Mouse (Mus musculus) cerebellum, adult 8-10 months (tissue): ENCODE measurements around the gene 4930516K23Rik.

ENCODE experiments used
- DNase-seq: peaks from one replicate; pipeline ENCODE4 v3.0.0; 2022

Gene 4930516K23Rik

DNA sequence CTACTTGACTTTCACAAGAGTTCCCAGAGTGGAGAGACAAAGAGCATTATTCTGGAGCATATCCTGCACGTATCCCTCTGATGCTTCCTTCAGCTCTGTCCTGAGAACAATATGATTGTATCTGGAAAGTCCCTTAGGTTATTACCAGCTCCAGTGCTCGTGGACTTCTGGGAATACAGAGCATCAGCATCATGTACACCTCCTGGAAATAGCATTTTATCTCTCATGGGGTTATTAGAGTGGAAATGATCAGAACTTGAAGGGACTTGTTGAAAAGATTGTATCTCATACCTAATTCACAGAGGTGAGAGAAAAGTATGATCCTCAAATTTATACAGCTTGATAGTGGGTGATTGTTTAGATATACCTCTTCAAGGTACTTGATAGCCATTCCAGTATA lies at the start of gene 4930516K23Rik:
TSS of gene 4930516K23Rik (minus strand) at position 101 of the 400 bp plus-strand sequence.
- DNase-seq, result no peak

DNA sequence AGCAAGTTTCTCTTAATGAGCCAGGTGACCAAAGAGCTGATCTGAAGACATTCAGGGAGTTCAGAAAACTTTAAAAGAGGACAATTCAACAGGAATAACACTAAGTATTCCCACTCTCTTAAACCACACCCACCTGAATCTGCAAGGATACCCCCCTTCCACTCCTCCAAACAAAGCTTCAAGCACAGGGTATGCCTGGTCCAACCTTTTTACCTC lies 43.4 kb upstream of the 4930516K23Rik start, which contains the start of gene Olfr646:
TSS of gene Olfr646 (plus strand) at position 117 of the 216 bp plus-strand sequence.
- no peak for DNase-seq

DNA sequence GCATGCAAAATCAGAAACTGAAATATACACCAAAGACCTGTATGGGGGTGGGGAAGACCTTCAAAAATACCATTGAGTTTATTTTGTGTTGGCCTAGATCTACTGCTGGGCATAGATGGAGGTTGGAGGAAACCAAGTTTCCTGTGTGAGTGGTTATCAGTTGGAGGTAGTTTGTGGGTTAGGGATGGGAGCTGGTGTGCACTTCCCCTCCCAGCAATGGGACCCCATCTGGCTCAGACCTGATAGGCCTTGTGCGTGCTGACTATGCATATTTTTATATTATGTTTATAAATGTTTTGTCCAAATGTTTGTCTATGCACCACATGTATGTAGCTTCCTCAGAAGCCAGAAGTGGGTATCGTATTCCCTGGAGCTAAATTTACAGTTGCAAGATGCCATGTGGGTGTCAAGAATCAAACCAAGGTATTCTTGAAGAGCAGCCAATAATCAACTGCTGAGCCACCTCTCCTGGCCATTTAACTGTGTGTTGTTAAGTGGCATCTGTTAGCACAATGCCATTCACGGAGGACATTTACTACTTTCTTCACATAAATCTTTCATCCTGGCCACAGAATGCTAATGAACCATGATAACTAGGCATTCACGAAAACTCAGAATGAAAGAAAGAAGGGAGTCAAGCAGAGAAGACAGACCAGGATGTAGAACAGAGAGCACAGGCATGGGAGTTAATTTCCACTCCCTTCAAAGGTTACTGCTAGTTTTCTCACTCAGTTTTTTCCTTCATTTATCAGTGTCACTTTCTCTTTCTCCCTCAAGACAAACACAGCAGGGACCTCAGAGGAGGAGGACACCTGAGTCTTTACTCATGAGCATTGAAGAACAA lies 42.9 kb upstream of the 4930516K23Rik start:
- DNase-seq, result no peak

DNA sequence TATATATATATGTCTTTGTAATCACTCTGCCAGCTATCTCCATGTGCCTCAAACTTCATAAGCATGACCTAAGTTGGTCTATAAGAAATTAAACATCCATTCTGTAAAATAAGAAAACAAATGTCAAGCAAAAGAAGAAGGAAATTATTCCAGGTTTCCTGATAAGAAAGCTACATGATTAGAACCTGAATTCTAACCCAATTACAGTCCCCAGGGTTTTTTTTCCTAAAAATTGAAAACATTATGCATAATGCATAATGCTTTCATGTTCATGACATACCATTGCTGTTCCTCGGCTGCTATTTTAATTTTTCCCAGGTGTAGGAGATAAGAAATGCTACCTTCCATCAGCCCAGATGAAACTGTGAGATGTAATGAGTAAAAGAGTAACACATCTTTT lies 24.1 kb upstream of the 4930516K23Rik start, which contains the start of gene Olfr645:
TSS of gene Olfr645 (minus strand) at position 101 of the 400 bp plus-strand sequence.
- DNase-seq, result no peak

DNA sequence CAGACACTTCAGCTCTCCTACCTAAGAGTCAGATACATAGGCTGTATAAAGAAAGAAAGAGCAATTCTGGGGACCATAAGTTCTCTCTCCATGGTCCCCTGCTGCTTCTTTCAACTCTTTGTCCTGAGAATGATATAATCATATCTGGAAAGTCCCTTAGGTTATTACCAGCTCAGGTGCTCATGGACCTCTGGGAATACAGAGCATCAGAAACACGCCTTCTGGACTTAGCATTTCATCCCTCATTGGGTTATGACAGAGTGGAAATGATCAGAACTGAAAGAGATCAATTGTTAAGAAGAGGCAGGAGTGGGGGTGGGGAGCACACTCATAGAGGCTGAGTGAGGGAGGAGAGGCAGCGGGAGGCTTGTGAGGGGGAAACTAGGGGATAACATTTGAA lies 10.5 kb upstream of the 4930516K23Rik start, which contains the start of gene Olfr644:
TSS of gene Olfr644 (minus strand) at position 101 of the 400 bp plus-strand sequence.
- no peak for DNase-seq

DNA sequence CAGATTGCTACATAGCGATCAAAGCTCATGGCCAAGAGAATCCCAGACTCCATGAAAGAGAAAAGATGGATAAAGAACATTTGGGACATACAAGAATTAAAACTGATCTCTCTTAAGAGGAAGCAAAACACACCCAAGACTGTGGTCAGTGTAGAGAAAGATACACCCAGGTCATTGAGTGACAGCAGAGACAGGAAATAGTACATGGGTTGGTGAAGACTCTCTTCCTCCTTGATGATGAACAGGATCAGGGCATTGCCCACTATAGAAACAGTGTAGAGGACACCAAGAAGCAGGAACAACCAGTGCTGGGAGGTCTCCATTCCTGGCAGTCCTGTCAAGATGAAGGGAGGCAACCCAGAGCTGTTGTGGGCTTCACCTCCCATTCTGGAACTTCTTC lies 2.0 kb downstream of the 4930516K23Rik start:
- no peak for DNase-seq

DNA sequence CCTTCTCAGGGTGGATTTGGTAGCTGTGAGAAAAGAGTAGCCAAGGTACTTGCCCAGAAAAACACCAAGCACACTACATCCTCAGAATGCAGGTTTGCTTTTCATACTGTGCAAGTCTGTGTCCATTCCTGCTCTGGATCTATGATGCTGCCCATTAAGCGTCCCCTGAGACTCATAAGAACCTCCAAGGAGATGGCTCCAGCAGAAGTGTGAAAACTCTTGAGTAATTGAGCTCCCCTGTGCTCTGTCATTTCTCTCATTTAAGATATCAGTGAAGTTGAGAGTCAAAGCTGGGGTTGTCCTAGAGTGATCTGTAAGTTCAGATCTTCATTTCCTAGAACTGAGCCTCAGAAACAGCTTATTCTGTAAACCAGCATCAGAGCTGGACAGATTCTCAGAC lies 8.7 kb downstream of the 4930516K23Rik start, which contains the start of gene Olfr642:
TSS of gene Olfr642 (minus strand) at position 101 of the 400 bp plus-strand sequence.
- DNase-seq, result no peak

DNA sequence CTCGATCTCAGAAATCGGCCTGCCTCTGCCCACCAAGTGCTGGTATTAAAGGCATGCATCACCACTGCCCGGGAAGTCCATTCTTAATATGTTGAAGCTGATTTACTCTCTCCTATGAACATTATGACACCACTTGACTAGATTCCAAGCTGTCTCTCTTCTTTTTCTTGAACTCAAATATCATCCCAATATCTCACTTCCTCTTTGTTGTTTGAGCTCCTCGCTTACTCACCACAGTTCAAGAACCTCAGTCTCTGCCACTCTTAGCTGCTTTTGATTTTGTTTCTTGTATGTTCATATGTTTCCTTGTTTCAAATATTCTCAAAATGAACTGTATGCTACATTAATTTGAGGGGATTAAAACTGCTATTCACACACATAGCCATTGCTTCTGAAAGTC lies 10.5 kb downstream of the 4930516K23Rik start:
- no peak for DNase-seq

DNA sequence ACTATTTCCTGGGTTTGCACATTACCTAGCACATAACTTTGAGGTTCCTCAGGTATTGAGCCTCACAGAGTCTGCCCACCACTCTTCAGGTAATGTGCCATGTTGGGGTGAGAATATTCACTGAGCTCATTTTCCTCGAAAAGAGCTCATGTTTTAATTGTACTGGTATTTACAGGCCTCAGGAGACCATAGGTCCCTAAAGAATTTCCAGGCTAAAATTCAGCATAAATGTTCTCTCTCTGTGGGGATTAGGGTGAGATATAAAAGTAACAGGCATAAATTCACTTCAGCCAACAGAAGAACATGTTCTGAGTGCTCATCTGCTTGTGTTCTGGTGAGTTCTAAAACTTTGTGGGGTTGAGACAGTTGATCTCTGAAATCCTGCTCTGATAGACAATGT lies 26.1 kb downstream of the 4930516K23Rik start, which contains the start of gene Olfr641:
TSS of gene Olfr641 (plus strand) at position 301 of the 400 bp plus-strand sequence.
- DNase-seq, result no peak

DNA sequence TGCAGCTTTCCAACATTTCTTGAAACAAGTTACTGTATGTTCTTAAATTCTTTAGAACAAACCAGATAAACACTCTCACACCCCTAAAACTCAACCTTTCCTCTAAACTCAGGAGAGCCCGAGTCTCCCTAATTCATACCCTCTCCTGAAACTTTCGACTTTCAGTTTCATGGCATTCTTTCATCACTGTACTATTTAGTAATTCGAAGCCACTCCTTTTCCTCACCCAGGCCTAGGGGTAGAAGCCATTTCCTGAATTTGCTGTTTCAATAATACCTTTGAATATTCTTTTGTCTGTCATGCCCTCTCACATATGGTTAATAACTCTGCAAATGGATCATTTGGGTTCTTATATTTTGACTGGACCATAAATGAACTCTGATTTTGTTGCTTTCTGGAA lies 34.3 kb downstream of the 4930516K23Rik start:
- no peak for DNase-seq

DNA sequence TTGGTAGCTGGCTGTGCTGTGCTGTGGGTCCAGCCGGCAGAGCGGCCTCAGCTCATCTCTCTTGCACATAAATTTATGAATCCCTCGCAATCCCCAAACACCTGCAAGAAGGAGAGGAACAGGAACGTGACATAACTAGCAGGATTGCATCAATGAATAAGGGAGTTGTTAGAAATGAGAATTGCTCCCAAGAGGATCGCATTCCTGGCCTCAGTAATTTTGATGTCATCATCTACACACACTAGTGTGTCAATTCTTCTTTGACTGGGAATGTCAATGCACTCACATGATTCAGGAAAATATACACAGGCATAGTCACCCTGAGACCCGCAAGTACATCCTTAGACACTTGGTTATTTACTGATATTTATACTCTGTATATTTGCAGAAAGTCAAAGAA lies 35.8 kb downstream of the 4930516K23Rik start, which contains the start of gene Olfr640:
TSS of gene Olfr640 (minus strand) at position 101 of the 400 bp plus-strand sequence.
- DNase-seq, result no peak

DNA sequence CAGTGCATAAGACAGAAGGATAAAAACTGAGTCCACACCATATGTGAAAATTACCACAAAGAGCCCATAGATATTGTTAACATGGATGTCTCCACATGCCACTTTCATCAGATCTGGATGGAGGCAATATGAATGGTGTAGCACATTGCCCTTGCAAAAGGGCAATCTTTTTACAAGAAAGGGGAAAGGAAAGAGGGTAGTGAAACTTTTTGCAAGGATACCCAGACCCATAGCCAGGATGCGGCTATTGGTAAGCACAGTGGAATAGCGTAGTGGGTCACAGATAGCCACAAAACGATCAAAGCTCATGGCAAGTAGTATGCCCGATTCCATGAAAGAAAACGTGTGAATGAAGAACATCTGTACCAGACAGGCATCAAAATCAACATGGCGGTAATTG lies 39.6 kb downstream of the 4930516K23Rik start:
- no peak for DNase-seq

DNA sequence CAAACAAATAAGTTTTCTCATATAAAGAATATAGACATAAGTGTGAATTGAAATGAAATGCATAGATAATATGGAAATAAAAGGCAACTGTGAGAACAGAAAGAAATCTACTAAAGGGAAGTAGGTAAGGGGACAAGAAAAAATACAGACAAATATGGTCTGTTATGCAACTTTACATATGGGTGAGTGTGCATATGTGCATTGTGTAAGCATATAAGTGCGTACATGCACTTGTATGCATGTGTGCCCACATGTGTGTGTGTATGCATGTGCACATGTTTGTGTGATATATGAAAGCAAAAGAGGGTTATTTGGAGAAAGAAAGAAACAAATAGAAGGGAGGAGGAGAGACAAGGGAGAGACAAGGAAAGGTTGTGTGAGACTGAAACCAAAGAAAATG lies 42.3 kb downstream of the 4930516K23Rik start:
- DNase-seq, result no peak

DNA sequence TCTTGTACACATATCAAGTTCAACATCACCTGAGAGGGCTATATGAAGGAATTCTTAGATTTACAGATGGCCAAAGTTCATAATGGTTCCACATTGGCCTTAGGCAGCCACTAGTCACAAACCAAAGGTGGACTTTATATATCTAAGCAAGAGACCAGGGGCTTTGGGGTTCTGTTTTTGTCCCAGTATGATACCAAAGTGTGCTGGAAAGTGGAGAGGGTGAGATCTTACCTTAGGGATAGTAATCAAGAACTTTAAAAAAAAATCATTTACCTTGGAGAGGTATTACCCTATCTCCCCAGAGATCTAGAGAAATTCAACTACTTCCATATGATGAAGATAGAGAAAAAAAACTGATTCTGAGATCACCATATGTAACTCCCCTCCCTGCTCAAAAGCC lies 44.0 kb downstream of the 4930516K23Rik start, which contains the start of gene Olfr639:
TSS of gene Olfr639 (minus strand) at position 101 of the 400 bp plus-strand sequence.
- no peak for DNase-seq
